Mouse (Mus musculus) ES-CJ7 (cell line): ENCODE results near the gene Narfl.

Source experiments
- DNase-seq: peaks from one replicate; pipeline ENCODE4 v3.0.0; 2011; ENCODE audit warnings: low read depth, low spot score

Narfl gene

GRCm38 (mm10) chr17:25828712-25829557, 55.4 kb downstream of the Narfl start, which contains the start of gene Jmjd8:
Gene Jmjd8, plus strand, starts transcription at chr17:25828867.
- peak; percentile 75 for DNase-seq

DNA sequence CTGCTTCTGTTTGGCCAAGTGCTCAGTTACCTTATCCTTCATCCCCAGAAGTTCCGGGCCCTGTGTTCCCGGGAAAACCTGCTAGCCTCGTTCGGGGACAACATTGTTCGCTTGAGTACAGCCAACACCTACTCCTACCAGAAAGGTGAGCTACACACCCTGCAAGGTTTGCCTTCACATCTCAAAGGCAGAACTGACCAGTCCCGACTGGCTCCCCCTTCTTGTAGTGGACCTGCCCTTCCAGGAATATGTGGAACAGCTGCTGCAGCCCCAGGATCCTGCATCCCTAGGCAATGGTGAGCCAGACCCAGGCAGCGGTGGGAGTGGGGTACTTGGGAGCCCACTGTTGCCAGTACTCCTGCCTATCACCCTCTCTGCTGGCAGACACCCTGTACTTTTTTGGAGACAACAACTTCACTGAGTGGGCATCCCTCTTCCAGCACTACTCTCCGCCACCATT, 56.0 kb downstream of the Narfl start:
- no peak for DNase-seq

- no peak for DNase-seq
These were observed 56.7 kb downstream of the Narfl start for GRCm38 (mm10) chr17:25830200-25830753.

- DNase-seq = no peak
These were observed 57.3 kb downstream of the Narfl start for GRCm38 (mm10) chr17:25830806-25831431.

- no peak for DNase-seq
These were observed 58.1 kb downstream of the Narfl start for GRCm38 (mm10) chr17:25831451-25832281.

- DNase-seq = peak; percentile 98
These were observed 59.1 kb downstream of the Narfl start for GRCm38 (mm10) chr17:25832436-25833290.
